Mouse (Mus musculus) thymus, adult 2 months (tissue): Measurements from ENCODE around the gene Spop.

Experiments
- CTCF ChIP-seq: fragments of 200-500 bp; IDR thresholded peaks from 2 replicates; pipeline ENCODE4 v1.5.1; 2012; ENCODE audit warnings: mild to moderate bottlenecking, control low read depth, low read length, moderate library complexity, borderline replicate concordance; ENCODE audit not compliant: control insufficient read depth, poor library complexity, insufficient read depth; ENCODE audit errors: extremely low read depth
- POLR2A ChIP-seq: fragments of 200-500 bp; IDR thresholded peaks from 2 replicates; pipeline ENCODE4 v1.6.1; 2012; ENCODE audit warnings: mild to moderate bottlenecking, low read length, control low read depth, moderate library complexity; ENCODE audit not compliant: control insufficient read depth, poor library complexity, insufficient read depth; ENCODE audit errors: extremely low read depth

DNA sequence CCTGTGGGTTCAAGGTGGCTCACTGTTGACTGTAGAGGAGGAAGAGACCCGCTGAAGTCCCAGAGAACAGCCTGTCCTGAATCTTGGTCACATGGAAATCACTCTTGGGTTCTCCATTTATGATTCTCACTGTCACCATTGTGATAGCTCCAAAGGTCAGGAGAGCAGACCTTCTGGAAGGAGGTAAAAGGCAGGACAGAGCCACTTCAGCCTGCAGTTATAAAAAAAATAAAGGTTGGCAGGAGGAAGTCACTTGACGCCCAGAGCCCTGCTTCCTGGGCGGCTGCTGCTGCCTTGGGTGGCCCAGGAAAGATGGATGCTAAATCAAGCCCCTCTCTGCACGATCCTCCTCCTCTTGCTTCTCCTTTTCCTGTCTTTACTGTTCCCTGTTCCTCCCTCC lies 86.5 kb downstream of the Spop start:
- TF ChIP-seq CTCF, result no peak
- no peak for TF ChIP-seq POLR2A
